Mouse (Mus musculus): Measurements from ENCODE around the gene Ip6k3. TPM values are rescaled to one million over a fixed set of nuclear protein-coding genes. Genes with fewer than 3 reads are reported as not detected.
A peak's percentile ranks its signal among the peaks of the same experiment; 100 is the strongest.

Gene Ip6k3
- polyA plus RNA-seq, 1 experiment, result 29.7 TPM

GRCm38 (mm10) chr17:27107936-27108335 is 59.7 kb downstream of the Ip6k3 start:
- H3K4me2 ChIP-seq (ENCODE audit: low read depth), result no peak overlapping the region
- H3K27me3 ChIP-seq (ENCODE audit: control insufficient read depth, insufficient read depth, insufficient read length), result no peaks in the 10 kb centered on the region
- TF ChIP-seq MYOD1 (IDR thresholded peaks at IDR 0.05; ENCODE audit: control insufficient read depth in 1 of 3, insufficient read length in 2 of 3, low read depth in 2 of 3), result no peak
- TF ChIP-seq USF1 (IDR thresholded peaks at IDR 0.05; ENCODE audit: low read depth), result no peak
- no peak for TF ChIP-seq E2F4 (IDR thresholded peaks at IDR 0.05; ENCODE audit: insufficient read depth)
- TF ChIP-seq REST (IDR thresholded peaks at IDR 0.05; ENCODE audit: insufficient read depth, insufficient read length), result no peak
- TF ChIP-seq TCF3 (IDR thresholded peaks at IDR 0.05; ENCODE audit: insufficient read length, low read depth), result no peak
- no peak for TF ChIP-seq MYOG (IDR thresholded peaks at IDR 0.05; ENCODE audit: control insufficient read depth in 1 of 3, insufficient read depth in 1 of 3, insufficient read length in 2 of 3, low read depth in 2 of 3)
- TF ChIP-seq CEBPB (IDR thresholded peaks at IDR 0.05; ENCODE audit: insufficient read depth, poor library complexity, severe bottlenecking), result no peak
- no peak overlapping the region for H3K4me3 ChIP-seq
- H3K79me2 ChIP-seq (ENCODE audit: control insufficient read depth, insufficient read depth), result no peaks in the 10 kb centered on the region
- H3ac ChIP-seq (ENCODE audit: control insufficient read depth, insufficient read length), result no peak overlapping the region
- H3K36me3 ChIP-seq (ENCODE audit: control insufficient read depth, insufficient read depth), result peaks cover 14% of the 10 kb centered on the region

DNA sequence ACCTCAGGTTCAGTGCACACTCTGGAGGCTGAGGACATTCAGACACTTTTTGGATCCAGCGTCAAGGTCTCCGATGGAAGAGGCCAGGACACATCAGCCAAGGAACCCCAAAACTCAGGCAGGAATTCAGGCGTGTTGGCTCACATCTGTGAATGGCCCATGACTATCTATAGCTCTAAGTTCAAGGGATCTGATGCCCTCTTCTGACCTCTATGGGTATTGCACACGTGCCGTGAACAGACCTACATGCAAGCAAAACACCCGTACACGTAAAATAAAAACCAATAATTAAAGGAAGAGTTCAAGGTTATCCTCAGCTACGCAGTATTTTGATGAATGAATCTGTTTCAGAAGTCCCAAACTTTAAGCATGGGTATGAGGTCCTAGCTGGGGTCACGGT is 60.9 kb downstream of the Ip6k3 start:
- H3K27me3 ChIP-seq (ENCODE audit: control insufficient read depth, insufficient read depth, insufficient read length), result no peaks in the 10 kb centered on the region
- peaks cover 11% of the 10 kb centered on the region for H3K36me3 ChIP-seq (ENCODE audit: control insufficient read depth, insufficient read depth)
- no peak overlapping the region for H3K4me3 ChIP-seq
- H3K4me2 ChIP-seq (ENCODE audit: low read depth), result no peak overlapping the region
- TF ChIP-seq SRF (IDR thresholded peaks at IDR 0.05; ENCODE audit: control insufficient read depth, insufficient read length, low read depth), result no peak
- TF ChIP-seq MYOD1 (IDR thresholded peaks at IDR 0.05; ENCODE audit: control insufficient read depth in 1 of 3, insufficient read length in 2 of 3, low read depth in 2 of 3), result no peak
- no peak for TF ChIP-seq E2F4 (IDR thresholded peaks at IDR 0.05; ENCODE audit: insufficient read depth)
- no peak for TF ChIP-seq POLR2AphosphoS2 (IDR thresholded peaks at IDR 0.05; ENCODE audit: insufficient read length, low read depth)
- TF ChIP-seq POLR2A (IDR thresholded peaks at IDR 0.05; ENCODE audit: insufficient read length, low read depth), result no peak
- TF ChIP-seq TCF12 (IDR thresholded peaks at IDR 0.05; ENCODE audit: insufficient read depth, poor library complexity, severe bottlenecking), result no peak
- no peak for TF ChIP-seq USF1 (IDR thresholded peaks at IDR 0.05; ENCODE audit: low read depth)
- TF ChIP-seq CEBPB (IDR thresholded peaks at IDR 0.05; ENCODE audit: insufficient read depth, poor library complexity, severe bottlenecking), result no peak
- no peak for TF ChIP-seq MYOG (IDR thresholded peaks at IDR 0.05; ENCODE audit: control insufficient read depth in 1 of 3, insufficient read depth in 1 of 3, insufficient read length in 2 of 3, low read depth in 2 of 3)
- TF ChIP-seq TCF3 (IDR thresholded peaks at IDR 0.05; ENCODE audit: insufficient read length, low read depth), result no peak
- no peak for TF ChIP-seq REST (IDR thresholded peaks at IDR 0.05; ENCODE audit: insufficient read depth, insufficient read length)
- no peak for TF ChIP-seq MAX (IDR thresholded peaks at IDR 0.05; ENCODE audit: low read depth)
- H3K79me2 ChIP-seq (ENCODE audit: control insufficient read depth, insufficient read depth), result no peaks in the 10 kb centered on the region
- no peak overlapping the region for H3ac ChIP-seq (ENCODE audit: control insufficient read depth, insufficient read length)

- no peak overlapping the region for H3ac ChIP-seq (ENCODE audit: control insufficient read depth, insufficient read length)
- TF ChIP-seq MYOG (IDR thresholded peaks at IDR 0.05; ENCODE audit: control insufficient read depth in 1 of 3, insufficient read depth in 1 of 3, insufficient read length in 2 of 3, low read depth in 2 of 3), result no peak
- TF ChIP-seq POLR2A (IDR thresholded peaks at IDR 0.05; ENCODE audit: insufficient read length, low read depth), result no peak
- no peak for TF ChIP-seq POLR2AphosphoS2 (IDR thresholded peaks at IDR 0.05; ENCODE audit: insufficient read length, low read depth)
- no peak for TF ChIP-seq USF1 (IDR thresholded peaks at IDR 0.05; ENCODE audit: low read depth)
- no peak for TF ChIP-seq TCF12 (IDR thresholded peaks at IDR 0.05; ENCODE audit: insufficient read depth, poor library complexity, severe bottlenecking)
- no peak for TF ChIP-seq CEBPB (IDR thresholded peaks at IDR 0.05; ENCODE audit: insufficient read depth, poor library complexity, severe bottlenecking)
- TF ChIP-seq MYOD1 (IDR thresholded peaks at IDR 0.05; ENCODE audit: control insufficient read depth in 1 of 3, insufficient read length in 2 of 3, low read depth in 2 of 3), result no peak
- TF ChIP-seq TCF3 (IDR thresholded peaks at IDR 0.05; ENCODE audit: insufficient read length, low read depth), result no peak
- no peak for TF ChIP-seq REST (IDR thresholded peaks at IDR 0.05; ENCODE audit: insufficient read depth, insufficient read length)
- no peak for TF ChIP-seq SRF (IDR thresholded peaks at IDR 0.05; ENCODE audit: control insufficient read depth, insufficient read length, low read depth)
- no peak for TF ChIP-seq MAX (IDR thresholded peaks at IDR 0.05; ENCODE audit: low read depth)
- TF ChIP-seq E2F4 (IDR thresholded peaks at IDR 0.05; ENCODE audit: insufficient read depth), result no peak
- no peaks in the 10 kb centered on the region for H3K79me2 ChIP-seq (ENCODE audit: control insufficient read depth, insufficient read depth)
- H3K27me3 ChIP-seq (ENCODE audit: control insufficient read depth, insufficient read depth, insufficient read length), result no peaks in the 10 kb centered on the region
- peaks cover 11% of the 10 kb centered on the region for H3K36me3 ChIP-seq (ENCODE audit: control insufficient read depth, insufficient read depth)
- H3K4me2 ChIP-seq (ENCODE audit: low read depth), result no peak overlapping the region
- no peak overlapping the region for H3K4me3 ChIP-seq
Observed at GRCm38 (mm10) chr17:27105698-27106470, 61.7 kb downstream of the Ip6k3 start.

DNA sequence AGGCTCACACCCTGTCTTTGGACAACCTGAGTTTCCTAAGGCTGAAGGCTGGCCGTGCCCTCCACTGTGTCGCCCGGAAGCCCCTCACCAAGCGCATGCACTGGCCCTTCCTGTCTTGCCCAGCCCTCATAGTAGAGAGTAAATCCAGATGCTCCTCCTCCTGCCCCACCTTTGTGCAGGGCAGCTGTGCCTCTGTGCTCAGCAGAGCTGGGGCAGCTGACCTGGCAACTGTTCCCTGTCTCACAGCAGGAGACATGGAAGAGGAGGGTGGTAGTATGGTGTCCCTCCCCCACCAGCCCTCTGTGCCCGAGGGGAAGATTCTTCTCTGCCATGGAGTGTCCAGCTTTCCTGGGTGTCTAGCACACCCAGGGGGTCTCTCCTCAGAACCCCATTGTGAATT is 65.9 kb downstream of the Ip6k3 start:
- no peak overlapping the region for H3K4me2 ChIP-seq (ENCODE audit: low read depth)
- no peaks in the 10 kb centered on the region for H3K79me2 ChIP-seq (ENCODE audit: control insufficient read depth, insufficient read depth)
- H3K36me3 ChIP-seq (ENCODE audit: control insufficient read depth, insufficient read depth), result peaks cover 6% of the 10 kb centered on the region
- H3ac ChIP-seq (ENCODE audit: control insufficient read depth, insufficient read length), result no peak overlapping the region
- no peak overlapping the region for H3K4me3 ChIP-seq
- TF ChIP-seq MYOD1 (IDR thresholded peaks at IDR 0.05; ENCODE audit: control insufficient read depth in 1 of 3, insufficient read length in 2 of 3, low read depth in 2 of 3) (peak in 2 of 3 experiments; percentile 70 to 82), POLR2AphosphoS2 (IDR thresholded peaks at IDR 0.05; ENCODE audit: insufficient read length, low read depth) (no peak), MYOG (IDR thresholded peaks at IDR 0.05; ENCODE audit: control insufficient read depth in 1 of 3, insufficient read depth in 1 of 3, insufficient read length in 2 of 3, low read depth in 2 of 3) (peak in 2 of 3 experiments; percentile 70 to 79), REST (IDR thresholded peaks at IDR 0.05; ENCODE audit: insufficient read depth, insufficient read length) (no peak)
- no peaks in the 10 kb centered on the region for H3K27me3 ChIP-seq (ENCODE audit: control insufficient read depth, insufficient read depth, insufficient read length)

Measured in myocyte (in vitro differentiated cells).